8 mouse cellular contexts compared by ENCODE assay signal in genomic region chr3:135485900-135486241, GRCm38 (mm10). TPM values are rescaled to one million over a fixed set of nuclear protein-coding genes. Genes with fewer than 3 reads are reported as not detected.
DNase-seq lines count a peak whose midpoint lies in the region; ATAC-seq and TF ChIP-seq lines count a peak whose summit lies in the region.

No protein-coding gene starts in this region.

- H3K27me3 ChIP-seq in embryonic facial prominence, embryonic 10.5 days (replicated peaks; ENCODE audit: low read depth, poor library complexity, severe bottlenecking), result peaks cover 28% of the 10 kb centered on the region; the same call in 1 of the 2 replicates
- H3K27me3 ChIP-seq in intestine, embryonic 16.5 days (replicated peaks; ENCODE audit: control insufficient read depth, insufficient read depth, low read length), result no peaks in the 10 kb centered on the region
- 0 out of 2 replicates have a peak, but pooled peaks cover 2% of the 10 kb centered on the region for H3K27me3 ChIP-seq in neural tube, embryonic 13.5 days

- ATAC-seq in intestine, embryonic 16.5 days, result no peak
- no peak for ATAC-seq in neural tube, embryonic 13.5 days (ENCODE audit: low read depth)

- WGBS in embryonic facial prominence, embryonic 10.5 days, result 26% methylated on average over 9 of the region's 9 CpGs
- WGBS in intestine, embryonic 16.5 days, result 7% methylated on average over 9 of the region's 9 CpGs
- 19% methylated on average over 9 of the region's 9 CpGs for WGBS in neural tube, embryonic 13.5 days

- peak overlapping the region; percentile 78 for H3K4me3 ChIP-seq in left cerebral cortex, adult 2 months
- H3K4me3 ChIP-seq in embryonic facial prominence, embryonic 10.5 days, result peak overlapping the region; percentile 77
- H3K4me3 ChIP-seq in intestine, embryonic 16.5 days (ENCODE audit: low read length), result peak overlapping the region; percentile 83
- peak overlapping the region; percentile 63 for H3K4me3 ChIP-seq in neural tube, embryonic 13.5 days

- no peaks in the 10 kb centered on the region for H3K9me3 ChIP-seq in embryonic facial prominence, embryonic 10.5 days
- no peaks in the 10 kb centered on the region for H3K9me3 ChIP-seq in intestine, embryonic 16.5 days (ENCODE audit: control insufficient read depth, low read length)
- H3K9me3 ChIP-seq in neural tube, embryonic 13.5 days, result no peaks in the 10 kb centered on the region

- intact Hi-C loops in left cerebral cortex, adult 2 months (cut with DNase I), result no loop called here
- intact Hi-C loops in left cerebral cortex, postnatal 25 days (cut with DNase I), result loop anchor here (5.0 kb wide), 1 partner anchor 36 kb away; no protein-coding TSS in a partner anchor

- H3K27ac ChIP-seq in left cerebral cortex, adult 2 months, result peak overlapping the region; percentile 70
- H3K27ac ChIP-seq in embryonic facial prominence, embryonic 10.5 days (replicated peaks), result peak overlapping the region; percentile 60
- H3K27ac ChIP-seq in intestine, embryonic 16.5 days (ENCODE audit: low read length), result 0 out of 2 replicates have a peak overlapping the region, but pooled peaks have one; percentile 37
- H3K27ac ChIP-seq in neural tube, embryonic 13.5 days (replicated peaks), result no peak overlapping the region

- TF ChIP-seq CTCF in left cerebral cortex, adult 2 months (IDR thresholded peaks at IDR 0.05), result no peak

- peak overlapping the region; percentile 82 for H3K9ac ChIP-seq in intestine, embryonic 16.5 days (ENCODE audit: low read depth, low read length)
- H3K9ac ChIP-seq in neural tube, embryonic 13.5 days, result peak overlapping the region; percentile 75

- H3K36me3 ChIP-seq in embryonic facial prominence, embryonic 10.5 days (replicated peaks), result no peaks in the 10 kb centered on the region
- H3K36me3 ChIP-seq in intestine, embryonic 16.5 days (ENCODE audit: control insufficient read depth, insufficient read depth, low read length), result no peaks in the 10 kb centered on the region; the same call in 1 of the 2 replicates
- H3K36me3 ChIP-seq in neural tube, embryonic 13.5 days, result no peaks in the 10 kb centered on the region

- peaks cover 14% of the 10 kb centered on the region for H3K4me1 ChIP-seq in embryonic facial prominence, embryonic 10.5 days
- H3K4me1 ChIP-seq in intestine, embryonic 16.5 days (ENCODE audit: control insufficient read depth, insufficient read depth, low read length), result no peaks in the 10 kb centered on the region
- peaks cover 11% of the 10 kb centered on the region for H3K4me1 ChIP-seq in neural tube, embryonic 13.5 days (replicated peaks)

- H3K4me2 ChIP-seq in intestine, embryonic 16.5 days (ENCODE audit: low read depth, low read length), result peak overlapping the region; percentile 95
- peak overlapping the region; percentile 98 for H3K4me2 ChIP-seq in neural tube, embryonic 13.5 days

- DNase-seq in left cerebral cortex, adult 2 months (ENCODE audit: extremely low spot score in 1 of 2, low spot score in 2 of 2), result no peak
- no peak for DNase-seq in left cerebral cortex, postnatal 25 days (ENCODE audit: low spot score in 2 of 2)
- DNase-seq in embryonic facial prominence, embryonic 10.5 days (ENCODE audit: low spot score), result no peak
- DNase-seq in urinary bladder, postnatal 36 days (ENCODE audit: low spot score in 2 of 2), result no peak
- no peak for DNase-seq in adrenal gland, adult 8-10 months
- no peak for DNase-seq in left cerebral cortex, adult 18-20 months (ENCODE audit: low spot score in 2 of 2)

RNA-seq across cellular contexts. Expression of gene Manba, which starts 0.5 kb away (rescaled TPM):
- total RNA-seq in left cerebral cortex, adult 2 months (2021), result 10 to 100 TPM in 1 of 2 experiments, 1 to 10 TPM in 1; 8.9 to 15.5 TPM
- 1 to 10 TPM; 7.2 to 7.9 TPM for total RNA-seq in left cerebral cortex, postnatal 25 days (2021)
- 3.3 and 3.5 TPM in 2 replicates for polyA plus RNA-seq in embryonic facial prominence, embryonic 10.5 days (2016; fragmentation: Nextera tagmentation; extraction: Ambion mirVana)
- polyA plus RNA-seq in intestine, embryonic 16.5 days (2015; fragmentation: Nextera tagmentation; extraction: Ambion mirVana), result 20.1 and 21.3 TPM in 2 replicates
- 4.6 and 5.9 TPM in 2 replicates for polyA plus RNA-seq in neural tube, embryonic 13.5 days (2015; fragmentation: Nextera tagmentation; extraction: Ambion mirVana)
- 10 to 100 TPM; 13.9 to 27.8 (median 18.3) TPM for total RNA-seq in adrenal gland, adult 8-10 months (2022)
- 10 to 100 TPM in 1 of 2 experiments, 1 to 10 TPM in 1; 9.1 to 10.1 TPM for total RNA-seq in left cerebral cortex, adult 18-20 months (2021)

RNA-seq across cellular contexts. Expression of gene Ube2d3, which starts 47.9 kb away (rescaled TPM):
- 100 to 1,000 TPM; 225 to 229 TPM for total RNA-seq in left cerebral cortex, adult 2 months (2021)
- 100 to 1,000 TPM; 231 to 239 TPM for total RNA-seq in left cerebral cortex, postnatal 25 days (2021)
- polyA plus RNA-seq in embryonic facial prominence, embryonic 10.5 days (2016; fragmentation: Nextera tagmentation; extraction: Ambion mirVana), result 539 and 556 TPM in 2 replicates
- 497 and 511 TPM in 2 replicates for polyA plus RNA-seq in intestine, embryonic 16.5 days (2015; fragmentation: Nextera tagmentation; extraction: Ambion mirVana)
- 425 and 477 TPM in 2 replicates for polyA plus RNA-seq in neural tube, embryonic 13.5 days (2015; fragmentation: Nextera tagmentation; extraction: Ambion mirVana)
- total RNA-seq in adrenal gland, adult 8-10 months (2022), result 100 to 1,000 TPM; 299 to 393 (median 336) TPM
- total RNA-seq in left cerebral cortex, adult 18-20 months (2021), result 100 to 1,000 TPM; 238 to 245 TPM
